Mouse (Mus musculus): Measurements from ENCODE around the gene Entpd8. TPM values are rescaled to one million over a fixed set of nuclear protein-coding genes. Genes with fewer than 3 reads are reported as not detected.

The Entpd8 gene
- polyA plus RNA-seq, 1 experiment = 0.03 TPM

DNA sequence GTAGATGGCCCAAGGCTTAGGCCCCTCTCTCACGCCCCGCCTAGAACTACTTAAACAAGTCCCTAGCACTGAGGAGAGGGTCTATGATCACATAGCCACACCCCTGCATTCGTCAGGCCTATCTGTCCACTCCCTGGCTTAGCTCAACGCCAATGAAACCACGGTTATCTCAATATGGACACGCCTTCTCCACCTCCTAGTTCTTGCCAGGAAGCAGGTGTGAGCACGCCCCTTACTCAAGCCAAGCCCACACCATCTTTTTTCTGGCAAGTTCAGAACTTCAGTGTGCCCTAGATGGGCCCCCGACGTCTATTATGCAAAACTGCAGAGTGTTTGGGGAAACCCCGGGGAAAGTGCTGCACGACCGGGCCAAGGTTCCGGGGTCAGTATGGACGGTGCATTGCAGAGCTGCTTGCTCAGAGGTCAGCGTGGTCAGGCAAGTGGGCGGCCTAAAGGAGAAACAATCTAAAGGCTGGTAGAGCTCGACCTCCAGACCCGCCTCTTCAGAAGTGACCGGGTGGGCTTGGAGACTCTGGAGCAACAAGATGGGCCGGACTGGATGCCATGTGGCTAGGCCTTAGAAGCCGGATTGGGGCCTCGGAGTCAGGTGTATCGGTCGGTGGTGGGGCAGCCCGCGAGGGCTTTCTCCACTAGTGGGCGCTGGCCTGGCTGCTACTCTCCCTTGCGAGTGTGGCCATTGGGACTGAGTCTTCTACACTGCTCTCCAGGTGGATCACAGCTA lies 15.2 kb downstream of the Entpd8 start, which contains the start of gene Noxa1:
Gene Noxa1 (minus strand): TSS at position 41 of the 742 bp plus-strand sequence.
- no peak for DNase-seq (ENCODE audit: low spot score)

DNA sequence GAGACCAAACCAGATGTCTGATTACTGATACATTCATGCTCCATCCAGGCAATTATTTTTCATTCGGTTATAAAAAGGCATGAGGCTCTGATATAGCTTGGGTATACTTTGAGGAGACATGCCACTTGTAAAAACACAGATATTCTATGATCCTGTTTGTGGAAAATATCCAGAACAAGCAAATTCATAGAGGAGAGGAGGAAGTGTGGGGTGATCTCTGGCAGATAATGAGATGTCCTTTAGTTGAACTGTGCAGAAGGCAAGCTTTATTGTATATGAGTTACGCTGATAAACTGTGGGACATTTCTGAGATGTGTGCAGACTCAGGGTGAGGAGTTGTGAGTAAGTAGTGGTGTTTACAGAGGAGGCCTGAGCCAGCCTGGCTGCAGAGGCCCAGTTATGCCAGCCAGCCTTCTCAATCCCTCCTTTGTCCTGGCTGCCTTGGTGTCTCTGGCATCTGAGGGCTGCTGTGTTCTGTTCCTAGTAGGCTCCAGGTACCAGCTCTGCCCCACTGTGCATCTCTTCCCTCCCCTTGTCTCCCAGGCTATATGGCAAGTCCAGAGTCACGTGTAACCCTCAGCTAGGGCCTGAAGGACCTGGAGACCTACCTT lies 18.0 kb downstream of the Entpd8 start:
- no peak for DNase-seq (ENCODE audit: low spot score)

DNA sequence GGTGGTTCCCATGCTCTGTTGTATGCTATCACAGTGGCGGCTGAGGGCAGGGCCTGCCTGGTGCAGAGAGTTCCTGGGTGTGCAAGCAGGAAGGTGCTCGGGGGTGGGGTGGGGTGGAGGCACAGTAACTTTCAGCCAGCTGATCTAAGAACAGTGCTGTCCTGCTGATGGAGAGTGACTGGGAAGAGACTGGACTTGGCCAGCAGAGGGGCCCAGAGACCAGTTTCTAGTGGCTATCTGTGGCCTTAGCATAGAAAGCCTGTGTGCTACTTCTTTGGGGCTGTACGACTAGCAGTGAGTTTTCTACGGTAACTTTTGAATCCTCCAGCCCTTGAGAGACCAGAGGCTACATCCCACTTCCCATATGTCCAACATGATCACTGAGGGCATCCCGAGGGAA lies 18.9 kb downstream of the Entpd8 start:
- DNase-seq (ENCODE audit: low spot score) = no peak

DNA sequence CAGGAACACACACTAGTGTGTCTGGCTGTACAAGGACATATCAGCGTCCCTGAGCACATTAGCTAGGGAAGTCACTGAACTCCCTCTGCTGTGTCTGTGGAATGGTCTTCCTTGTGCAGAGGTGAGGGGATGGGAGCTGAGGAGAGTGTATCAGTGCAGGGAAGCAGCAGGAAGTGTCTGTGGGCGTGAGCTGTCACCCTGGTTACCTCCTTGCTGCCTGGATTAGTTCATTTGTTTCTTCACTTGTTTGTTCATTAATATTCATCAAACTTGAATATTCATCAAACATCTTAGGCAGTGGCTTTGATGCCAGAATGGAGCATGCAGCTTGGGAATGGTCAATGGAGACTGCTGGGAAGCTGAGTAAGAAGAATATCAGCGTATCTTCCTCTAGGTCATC lies 19.6 kb downstream of the Entpd8 start:
- no peak for DNase-seq (ENCODE audit: low spot score)

DNA sequence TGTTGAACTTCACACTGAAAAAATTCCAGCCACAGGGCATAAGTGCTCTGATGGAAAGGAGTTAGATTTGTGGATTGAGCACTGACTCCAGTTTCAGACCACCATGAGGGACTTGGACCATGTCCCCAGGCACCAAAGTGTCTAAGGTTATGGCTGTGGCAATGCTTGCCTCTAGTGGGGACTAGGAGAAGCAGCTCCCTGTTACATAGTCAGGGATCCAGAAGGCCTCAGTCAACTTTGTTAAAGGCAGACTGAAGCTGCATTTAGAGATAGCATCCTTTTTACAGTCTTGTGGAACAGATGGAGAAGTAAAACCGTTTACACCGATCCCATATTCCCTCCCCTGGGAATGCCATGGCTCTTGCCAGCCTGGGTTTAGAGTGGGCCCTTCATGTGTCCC lies 24.0 kb downstream of the Entpd8 start:
- DNase-seq (ENCODE audit: low spot score) = no peak

DNA sequence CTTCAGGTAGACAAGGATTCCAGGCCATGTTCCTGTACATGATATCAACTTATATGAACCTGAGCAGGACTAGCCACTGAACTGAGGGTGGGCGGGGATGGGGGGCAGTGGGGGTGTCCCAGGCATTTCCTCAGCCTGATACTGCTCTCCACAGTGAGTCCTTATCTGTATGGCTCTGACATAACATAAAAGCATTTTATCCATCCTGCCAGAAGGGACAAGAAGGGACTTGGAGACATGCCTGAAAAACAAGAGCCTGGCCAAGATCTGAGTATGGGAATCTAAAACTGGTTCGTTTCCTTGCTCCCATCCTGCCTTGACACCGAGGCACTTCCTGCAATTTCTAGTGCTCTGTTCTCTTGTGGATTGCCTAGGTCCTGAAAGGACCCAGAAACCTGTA lies 25.9 kb downstream of the Entpd8 start:
- no peak for DNase-seq (ENCODE audit: low spot score)

DNA sequence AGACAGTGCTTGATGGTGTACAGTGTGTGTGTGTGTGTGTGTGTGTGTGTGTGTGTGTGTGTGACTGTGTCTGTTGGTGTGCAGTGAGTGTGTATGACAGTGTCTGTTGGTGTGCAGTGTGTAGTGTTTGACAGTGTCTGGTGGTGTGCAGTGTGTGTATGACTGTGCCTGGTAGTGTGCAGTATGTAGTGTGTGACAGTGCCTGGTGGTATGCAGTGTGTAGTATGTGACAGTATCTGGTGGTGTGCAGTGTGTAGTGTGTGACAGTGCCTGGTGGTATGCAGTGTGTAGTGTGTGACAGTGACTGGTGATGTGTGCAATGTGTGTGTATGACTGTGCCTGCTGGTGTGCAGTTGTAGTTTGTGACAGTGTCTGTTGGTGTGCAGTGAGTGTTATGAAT lies 29.4 kb downstream of the Entpd8 start:
- no peak for DNase-seq (ENCODE audit: low spot score)

DNA sequence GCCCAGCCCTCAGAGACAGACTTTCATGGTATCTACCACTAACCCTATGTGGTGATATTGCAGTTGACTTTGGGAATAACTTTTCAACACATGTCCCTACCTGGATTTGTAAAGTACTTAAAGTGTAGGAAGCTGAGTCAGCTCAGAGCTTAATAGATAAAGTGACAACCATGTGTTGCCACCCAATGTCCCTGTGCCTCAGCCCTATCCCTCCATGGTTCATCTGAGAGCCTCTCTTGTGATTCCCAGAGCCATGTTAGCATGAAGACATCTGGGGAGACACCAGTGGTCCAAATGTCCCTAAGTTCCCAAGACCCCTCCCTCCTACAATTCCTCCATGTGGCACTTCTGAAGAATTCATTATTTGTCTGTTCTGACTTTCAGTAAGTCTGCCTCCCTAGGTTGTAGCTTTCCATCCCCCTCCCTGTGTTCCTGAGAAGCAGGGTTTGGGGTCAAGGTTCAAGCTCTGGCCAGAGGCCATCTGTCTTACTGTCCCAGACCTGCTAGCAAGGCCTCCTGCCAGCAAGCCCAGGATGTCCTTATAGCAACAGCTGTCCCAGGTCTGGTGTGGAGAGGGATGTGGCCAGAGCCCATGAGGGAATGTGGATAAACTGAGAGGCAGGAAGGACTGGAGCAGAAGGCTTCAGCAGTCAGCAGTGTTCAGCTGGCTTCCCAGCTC lies 30.5 kb downstream of the Entpd8 start:
- no peak for DNase-seq (ENCODE audit: low spot score)

DNA sequence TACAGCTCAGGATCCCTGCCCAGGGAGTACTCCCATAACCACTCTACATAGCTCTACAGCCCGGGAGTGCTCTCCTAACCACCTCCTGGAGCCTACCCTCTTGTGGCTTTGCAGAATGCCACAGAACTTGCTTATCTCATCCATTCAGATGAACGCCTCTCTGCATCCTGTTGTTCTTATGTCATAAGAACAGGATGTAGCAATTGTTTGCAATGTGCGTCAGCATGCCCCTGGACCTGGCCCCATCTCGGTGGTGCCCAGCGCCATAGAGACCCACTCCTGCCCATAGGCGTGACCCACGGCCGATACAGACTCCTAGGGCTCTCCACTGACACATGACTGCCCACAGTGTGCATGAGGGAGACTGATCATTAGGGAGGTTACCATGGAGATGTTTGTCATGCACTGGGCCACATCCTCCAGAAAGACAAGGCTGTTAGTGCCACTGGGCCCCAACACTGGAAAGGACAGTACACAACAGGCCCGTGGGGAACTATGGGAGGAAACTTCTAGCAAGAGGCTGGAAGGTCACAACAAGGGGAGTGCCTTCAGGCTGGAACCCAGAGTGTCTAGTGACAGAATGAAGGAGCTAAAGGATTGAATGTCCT lies 31.2 kb downstream of the Entpd8 start:
- no peak for DNase-seq (ENCODE audit: low spot score)

DNA sequence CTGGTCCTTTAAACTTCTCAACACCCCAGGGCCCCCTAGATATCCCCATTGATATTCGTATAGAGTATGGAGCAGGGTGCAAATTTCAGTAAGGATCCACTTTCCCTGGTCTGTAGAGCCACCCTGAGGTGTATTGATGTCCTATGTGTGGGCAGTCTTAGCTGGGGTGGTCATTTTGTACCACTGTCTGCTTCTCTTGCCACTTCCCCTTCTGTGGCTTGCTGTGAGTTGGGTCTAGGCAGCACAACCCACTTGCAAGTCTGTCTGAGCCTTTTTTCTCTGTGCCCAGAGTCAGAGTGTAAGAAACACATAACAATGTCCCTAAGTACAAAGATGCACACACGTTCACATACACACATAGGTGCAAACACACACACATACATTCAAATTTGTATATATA lies 34.2 kb downstream of the Entpd8 start:
- DNase-seq (ENCODE audit: low spot score) = no peak

DNA sequence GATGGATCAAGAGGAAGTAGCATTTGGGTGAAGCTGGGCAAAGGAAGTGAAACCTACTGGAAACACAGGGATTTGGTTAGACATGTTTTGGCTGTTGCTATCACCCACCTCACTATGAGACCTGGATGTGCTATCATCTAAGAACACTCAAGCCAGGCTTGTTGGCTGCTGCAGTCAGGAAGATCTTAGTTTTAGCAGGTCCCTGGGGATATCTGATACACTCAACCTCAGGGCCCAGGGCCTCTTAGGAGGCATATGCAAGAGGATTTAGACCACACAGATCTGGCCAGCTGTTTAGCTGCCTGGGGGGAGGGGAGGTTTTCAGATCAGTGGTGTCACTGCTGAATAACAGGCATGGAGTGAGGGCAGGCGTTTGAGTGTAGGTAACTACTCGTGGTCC lies 35.3 kb downstream of the Entpd8 start:
- DNase-seq (ENCODE audit: low spot score) = no peak

DNA sequence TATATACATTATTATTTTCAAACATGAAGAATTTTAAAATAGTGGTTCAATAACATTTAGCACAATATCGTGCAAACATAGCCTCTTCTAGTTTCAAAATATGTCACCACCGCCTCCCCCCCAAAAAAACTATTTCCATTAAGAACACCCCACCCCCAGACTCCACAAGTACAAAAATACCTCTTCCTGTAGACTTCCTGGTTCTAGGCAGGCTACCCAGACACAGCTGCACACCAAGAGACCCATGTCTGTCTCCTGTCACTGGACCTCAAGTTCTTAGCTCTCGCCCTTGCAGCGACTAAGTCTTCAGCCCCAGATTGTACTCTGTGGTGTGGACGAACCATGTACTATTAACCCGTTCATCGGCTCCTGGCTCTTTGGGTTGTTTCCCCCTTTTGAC lies 40.9 kb downstream of the Entpd8 start:
- no peak for DNase-seq (ENCODE audit: low spot score)

DNA sequence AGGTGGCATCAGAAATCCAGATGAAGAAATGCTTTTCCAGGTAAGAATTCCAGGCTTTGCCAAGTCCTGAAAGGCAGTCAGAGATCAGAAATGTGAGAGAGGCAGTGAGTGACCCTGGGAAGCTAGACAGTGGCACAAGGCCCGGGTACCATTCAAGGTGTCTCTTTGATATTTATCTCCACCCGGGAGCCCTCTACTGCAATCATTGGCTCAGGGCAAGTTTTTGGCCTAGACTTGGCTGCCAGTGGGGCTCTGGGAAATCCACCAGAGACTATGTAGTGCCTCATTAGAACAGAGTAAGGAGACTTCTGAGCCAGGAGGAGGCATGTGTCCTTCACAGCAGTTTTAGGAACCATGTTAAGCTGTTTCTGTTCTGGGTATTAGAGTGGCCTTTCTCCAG lies 42.6 kb downstream of the Entpd8 start:
- no peak for DNase-seq (ENCODE audit: low spot score)

DNA sequence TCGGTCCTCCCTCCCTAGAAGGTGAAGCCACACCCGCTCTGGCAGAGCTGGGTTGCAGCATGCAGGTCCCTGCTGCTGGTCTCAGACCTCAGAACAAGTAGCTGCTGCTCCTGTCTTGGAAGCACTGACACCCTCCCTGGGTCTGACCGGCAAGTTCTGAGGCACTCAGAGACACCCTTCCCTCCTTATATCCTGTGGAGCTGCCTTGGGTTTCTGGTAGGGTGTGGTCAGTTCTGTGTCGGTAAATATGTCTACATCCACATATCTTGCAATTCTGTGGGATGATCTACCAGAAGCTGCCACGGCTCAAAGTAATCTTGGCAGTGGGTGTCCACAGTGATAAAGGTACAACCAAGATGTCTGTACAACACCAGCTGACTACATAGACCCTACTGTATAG lies 43.4 kb downstream of the Entpd8 start:
- DNase-seq (ENCODE audit: low spot score) = no peak

DNA sequence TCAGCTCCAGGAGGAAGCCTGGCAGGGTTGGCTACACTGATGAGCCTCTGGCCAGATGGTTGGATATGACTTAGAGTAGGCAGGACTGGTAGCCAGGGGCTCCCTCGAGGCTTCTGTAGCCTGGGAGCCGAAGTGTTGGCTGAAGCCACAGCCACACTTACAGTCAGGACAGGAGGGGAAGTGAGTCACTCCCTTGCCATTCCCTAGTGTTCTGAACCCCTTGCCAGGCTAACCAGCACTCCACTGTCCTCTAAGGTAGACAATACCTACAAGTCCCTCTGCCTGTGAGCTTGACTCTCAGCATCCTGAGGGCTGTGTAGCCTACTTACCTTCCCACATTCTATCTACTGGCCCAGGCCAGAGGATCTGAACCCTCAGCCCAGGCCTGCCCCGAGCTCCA lies 44.3 kb downstream of the Entpd8 start:
- DNase-seq (ENCODE audit: low spot score) = no peak

DNA sequence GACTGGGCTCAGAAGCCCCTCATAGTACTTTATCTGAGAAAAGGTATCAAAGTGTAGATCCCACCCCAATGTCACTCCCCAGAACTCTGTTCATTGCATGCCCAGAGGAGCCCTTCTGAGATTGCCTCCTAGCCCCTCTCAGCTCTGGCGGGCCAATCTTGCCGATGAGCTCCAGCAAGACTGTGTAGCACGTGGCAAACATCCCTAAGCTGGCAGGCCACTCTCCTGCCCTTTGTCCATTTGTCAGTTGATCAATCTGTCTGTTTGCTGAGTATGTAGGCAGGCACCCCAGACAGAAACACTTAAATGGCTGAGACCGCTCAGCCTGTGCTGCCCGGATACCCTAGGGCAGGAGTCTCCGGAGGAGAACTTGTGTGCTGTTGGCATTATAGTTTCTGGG lies 45.0 kb downstream of the Entpd8 start:
- no peak for DNase-seq (ENCODE audit: low spot score)

DNA sequence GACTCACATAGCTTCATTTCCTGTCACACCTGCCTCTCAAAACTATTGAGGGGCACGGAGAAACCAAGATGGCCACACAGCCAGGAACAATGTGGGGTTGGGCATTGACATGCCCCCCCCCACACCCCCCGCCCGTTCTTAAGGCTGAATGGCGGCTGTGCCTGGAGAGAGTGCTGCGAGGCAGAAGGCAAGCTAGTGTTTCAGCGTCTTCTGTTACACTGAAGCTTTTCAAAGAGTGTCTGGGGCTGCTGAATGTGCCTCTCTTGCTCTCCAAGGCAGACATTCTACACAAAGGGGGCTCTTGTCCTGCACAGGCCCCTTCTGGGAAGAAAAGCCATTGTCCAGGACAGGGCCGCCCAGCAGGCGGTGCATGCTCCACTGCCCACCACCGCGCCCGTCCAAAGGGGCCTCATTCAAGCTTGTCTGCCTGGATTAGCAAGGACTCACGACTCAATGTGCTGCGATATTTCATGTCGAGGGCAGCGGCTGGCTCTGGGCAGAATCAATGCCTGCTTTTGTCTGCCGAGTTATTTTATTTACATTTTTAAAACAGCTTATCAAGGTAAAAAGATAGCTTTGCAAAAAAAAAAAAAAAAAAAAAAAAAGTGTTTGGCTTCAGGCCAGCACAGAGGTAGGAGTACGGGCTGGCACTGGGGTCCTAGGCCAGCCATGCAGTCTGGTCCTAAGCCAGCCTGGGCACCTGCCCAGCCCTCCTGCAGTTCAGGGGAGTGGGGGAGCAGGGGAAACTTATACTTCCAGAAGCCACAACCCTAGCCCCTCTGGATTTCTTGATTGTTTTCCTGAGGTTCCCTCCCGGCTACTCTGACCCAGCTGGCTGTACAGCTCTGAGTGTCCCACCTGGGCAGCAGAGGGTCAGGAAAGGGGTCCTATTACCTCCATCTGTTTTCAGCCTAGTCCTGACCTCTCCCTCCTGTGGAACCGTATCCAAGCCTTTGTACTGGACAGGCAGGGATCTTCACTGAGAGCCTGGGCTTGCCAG lies 46.2 kb downstream of the Entpd8 start:
- DNase-seq (ENCODE audit: low spot score) = no peak

DNA sequence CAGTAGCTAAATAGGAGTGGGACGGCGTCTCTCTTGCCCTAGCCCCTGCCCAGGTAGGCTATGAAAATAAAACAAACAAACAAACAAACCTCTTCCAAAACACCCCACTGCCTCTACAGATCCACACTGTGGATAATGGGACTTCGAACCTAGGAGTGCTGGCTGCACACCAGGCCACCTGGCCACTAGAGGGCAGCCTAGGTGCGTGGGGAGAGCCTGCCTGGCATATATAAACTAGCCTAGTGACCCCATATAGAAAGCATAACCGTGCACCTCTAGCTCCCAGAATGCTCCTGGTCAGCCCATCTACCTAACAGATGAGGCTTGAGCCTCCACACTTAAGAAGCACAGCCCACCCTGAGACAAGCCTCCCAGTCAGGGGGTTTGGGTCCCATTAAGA lies 47.1 kb downstream of the Entpd8 start:
- DNase-seq (ENCODE audit: low spot score) = peak; percentile 61

DNA sequence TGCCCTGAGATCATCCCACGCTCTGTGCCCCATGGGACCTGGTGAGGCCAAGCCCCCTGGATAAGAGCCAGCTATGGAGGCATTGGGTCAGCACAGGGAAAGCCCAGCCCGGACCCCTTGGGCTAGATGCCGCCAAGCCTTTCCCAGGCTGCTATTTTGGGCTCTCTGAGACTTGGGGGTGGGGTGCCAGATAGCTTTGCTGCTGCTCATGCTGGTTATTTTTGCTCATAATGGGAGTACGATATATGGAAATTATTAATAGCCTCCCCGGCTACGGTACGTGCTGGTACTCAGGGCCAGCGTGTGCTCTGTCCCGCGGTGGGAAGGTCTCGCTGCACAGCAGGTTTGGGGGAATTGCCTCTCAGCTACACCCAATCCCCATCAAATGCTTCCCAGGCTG lies 48.0 kb downstream of the Entpd8 start:
- DNase-seq (ENCODE audit: low spot score) = no peak

DNA sequence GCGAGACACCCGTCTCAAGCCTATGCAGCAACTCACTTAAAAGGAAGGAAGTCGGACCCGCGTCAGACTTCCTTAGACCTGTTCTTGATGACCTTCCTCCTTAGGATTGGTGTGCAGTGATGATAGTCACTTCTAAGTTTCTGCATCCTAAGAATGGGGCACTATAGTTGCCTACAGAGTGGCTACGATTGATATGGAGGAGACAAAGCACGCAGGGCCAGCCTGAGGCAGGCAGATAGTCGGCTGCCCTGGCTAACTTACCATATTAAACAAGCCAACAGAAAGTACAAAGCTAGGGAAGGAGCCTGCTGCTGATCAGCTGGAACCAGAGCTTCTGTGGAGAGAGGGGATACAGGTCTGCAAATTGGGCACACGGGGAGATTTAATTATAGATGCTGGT lies 51.5 kb downstream of the Entpd8 start:
- DNase-seq (ENCODE audit: low spot score) = no peak

All from urinary bladder, adult 2 months (tissue).